Mouse (Mus musculus) kidney, embryonic 16.5 days (tissue): ENCODE results near the gene Ctbs. TPM values are rescaled to one million over a fixed set of nuclear protein-coding genes. Genes with fewer than 3 reads are reported as not detected.
A peak's percentile ranks its signal among the peaks of the same experiment; 100 is the strongest.

Experiments used
- ATAC-seq: fragments of 200-750 bp; cut with Nextera tagmentation; 2 replicates; pipeline ENCODE4 v1.8.0; 2017; ENCODE audit warnings: moderate TSS enrichment; ENCODE audit not compliant: low FRiP score, low TSS enrichment
- H3K27ac ChIP-seq: fragments of 300-500 bp; sonication (generic); 2 replicates; pipeline ENCODE4 v1.5.1; 2014; ENCODE audit warnings: low read length
- H3K27me3 ChIP-seq: fragments of 300-500 bp; sonication (generic); 2 replicates; pipeline ENCODE4 v1.6.1; 2014; ENCODE audit warnings: low read length, control low read depth, mixed read lengths; ENCODE audit not compliant: insufficient read depth
- H3K36me3 ChIP-seq: fragments of 300-500 bp; sonication (generic); 2 replicates; pipeline ENCODE4 v1.6.1; 2014; ENCODE audit warnings: low read length, control low read depth, mixed read lengths; ENCODE audit not compliant: insufficient read depth
- H3K4me1 ChIP-seq: fragments of 300-500 bp; sonication (generic); 2 replicates; pipeline ENCODE4 v1.6.1; 2014; ENCODE audit warnings: low read length, control low read depth, mixed read lengths; ENCODE audit not compliant: insufficient read depth
- H3K4me2 ChIP-seq: fragments of 300-500 bp; sonication (generic); replicated peaks from 2 replicates; pipeline ENCODE4 v1.6.1; 2014; ENCODE audit warnings: low read depth, low read length
- H3K4me3 ChIP-seq: fragments of 300-500 bp; sonication (generic); 2 replicates; pipeline ENCODE4 v1.5.1; 2014; ENCODE audit warnings: mild to moderate bottlenecking, low read length
- H3K9ac ChIP-seq: fragments of 300-500 bp; sonication (generic); replicated peaks from 2 replicates; pipeline ENCODE4 v1.6.1; 2014; ENCODE audit warnings: low read length
- H3K9me3 ChIP-seq: fragments of 300-500 bp; sonication (generic); 2 replicates; pipeline ENCODE4 v1.6.1; 2016; ENCODE audit warnings: low read length, control low read depth
- WGBS: fragments of 180-500 bp; shearing (Covaris S2); extraction: QIAGEN DNeasy Blood & Tissue Kit; methylation state at CpG from one replicate; pipeline ENCODE4 v1.1.7; 2014; 5-methylcytosine and 5-hydroxymethylcytosine counted together
- polyA plus RNA-seq: library from polyadenylated mRNA; unstranded; fragments of >200 nt; fragmentation: Nextera tagmentation; extraction: Ambion mirVana; gene quantifications from 2 replicates; pipeline ENCODE4 v1.2.1, GENCODE M21; 2015

Ctbs gene
- polyA plus RNA-seq, 1 experiment from 2014 or later = 17.4 TPM

- Histone ChIP-seq H3K4me2 (no peak overlapping the region), H3K4me3 (no peak overlapping the region)
- WGBS = 89% methylated on average over 2 of the region's 2 CpGs
Observed at GRCm38 (mm10) chr3:146469226-146469625, 19.6 kb downstream of the Ctbs start.

GRCm38 (mm10) chr3:146472657-146473056, 23.1 kb downstream of the Ctbs start:
- H3K27me3 ChIP-seq = no peaks in the 10 kb centered on the region
- H3K9ac ChIP-seq = no peak overlapping the region
- no peak for ATAC-seq
- H3K9me3 ChIP-seq = no peaks in the 10 kb centered on the region
- no peak overlapping the region for H3K4me2 ChIP-seq
- no peaks in the 10 kb centered on the region for H3K4me1 ChIP-seq
- no peak overlapping the region for H3K4me3 ChIP-seq
- WGBS = 79% methylated on average over 4 of the region's 4 CpGs
- H3K27ac ChIP-seq = no peak overlapping the region
- H3K36me3 ChIP-seq = no peaks in the 10 kb centered on the region

More at GRCm38 (mm10) chr3:146469226-146469625, 19.6 kb downstream of the Ctbs start:
- H3K9ac ChIP-seq = no peak overlapping the region
- H3K27ac ChIP-seq = no peak overlapping the region
- no peaks in the 10 kb centered on the region for H3K4me1 ChIP-seq
- no peaks in the 10 kb centered on the region for H3K36me3 ChIP-seq
- H3K9me3 ChIP-seq = no peaks in the 10 kb centered on the region
- H3K27me3 ChIP-seq = no peaks in the 10 kb centered on the region
- no peak for ATAC-seq

- no peaks in the 10 kb centered on the region for H3K36me3 ChIP-seq
- H3K27ac ChIP-seq = no peak overlapping the region
- no peak overlapping the region for H3K9ac ChIP-seq
- H3K9me3 ChIP-seq = no peaks in the 10 kb centered on the region
- H3K4me1 ChIP-seq = no peaks in the 10 kb centered on the region
- no peak overlapping the region for H3K4me2 ChIP-seq
- no peak for ATAC-seq
- no peak overlapping the region for H3K4me3 ChIP-seq
- no peaks in the 10 kb centered on the region for H3K27me3 ChIP-seq
Observed at GRCm38 (mm10) chr3:146473741-146474140, 24.1 kb downstream of the Ctbs start.

GRCm38 (mm10) chr3:146474428-146474827, 24.8 kb downstream of the Ctbs start:
- no peak overlapping the region for H3K4me2 ChIP-seq
- WGBS = 77% methylated on average over 3 of the region's 3 CpGs
- no peak overlapping the region for H3K4me3 ChIP-seq
- H3K27ac ChIP-seq = no peak overlapping the region
- no peaks in the 10 kb centered on the region for H3K9me3 ChIP-seq
- no peak for ATAC-seq
- no peaks in the 10 kb centered on the region for H3K36me3 ChIP-seq
- H3K4me1 ChIP-seq = no peaks in the 10 kb centered on the region
- no peak overlapping the region for H3K9ac ChIP-seq
- H3K27me3 ChIP-seq = no peaks in the 10 kb centered on the region

GRCm38 (mm10) chr3:146482044-146482443, 32.4 kb downstream of the Ctbs start:
- ATAC-seq = no peak
- Histone ChIP-seq H3K4me2 (no peak overlapping the region), H3K27ac (no peak overlapping the region), H3K27me3 (no peaks in the 10 kb centered on the region), H3K9me3 (no peaks in the 10 kb centered on the region), H3K4me3 (no peak overlapping the region), H3K4me1 (no peaks in the 10 kb centered on the region), H3K36me3 (peaks cover 3% of the 10 kb centered on the region; the same call in 1 of the 2 replicates), H3K9ac (no peak overlapping the region)
- 61% methylated on average over 2 of the region's 2 CpGs for WGBS

- Histone ChIP-seq H3K4me3 (no peak overlapping the region), H3K9ac (no peak overlapping the region), H3K9me3 (no peaks in the 10 kb centered on the region), H3K27ac (no peak overlapping the region), H3K27me3 (no peaks in the 10 kb centered on the region), H3K36me3 (peaks cover 3% of the 10 kb centered on the region; the same call in 1 of the 2 replicates), H3K4me2 (no peak overlapping the region), H3K4me1 (no peaks in the 10 kb centered on the region)
- WGBS = 81% methylated on average over 4 of the region's 4 CpGs
- ATAC-seq = no peak
Observed at GRCm38 (mm10) chr3:146486464-146486863, 36.9 kb downstream of the Ctbs start.

- Histone ChIP-seq H3K4me3 (no peak overlapping the region), H3K36me3 (no peaks in the 10 kb centered on the region), H3K9me3 (no peaks in the 10 kb centered on the region), H3K9ac (no peak overlapping the region), H3K4me1 (peaks cover 3% of the 10 kb centered on the region; the same call in 1 of the 2 replicates), H3K27ac (no peak overlapping the region), H3K4me2 (no peak overlapping the region), H3K27me3 (no peaks in the 10 kb centered on the region)
- WGBS = 67% methylated on average over 8 of the region's 8 CpGs
- ATAC-seq = no peak
Observed at GRCm38 (mm10) chr3:146494941-146495340, 45.3 kb downstream of the Ctbs start.

GRCm38 (mm10) chr3:146498989-146499388, 49.4 kb downstream of the Ctbs start:
- H3K4me3 ChIP-seq = peak overlapping the region; percentile 95
- H3K27me3 ChIP-seq = no peaks in the 10 kb centered on the region
- H3K36me3 ChIP-seq = peaks cover 8% of the 10 kb centered on the region
- H3K27ac ChIP-seq = peak overlapping the region; percentile 95
- no peaks in the 10 kb centered on the region for H3K9me3 ChIP-seq
- 2% methylated on average over 13 of the region's 13 CpGs for WGBS
- H3K4me2 ChIP-seq = peak overlapping the region; percentile 57
- H3K4me1 ChIP-seq = peaks cover 27% of the 10 kb centered on the region
- ATAC-seq = no peak
- H3K9ac ChIP-seq = peak overlapping the region; percentile 98

- H3K9me3 ChIP-seq = no peaks in the 10 kb centered on the region
- H3K4me1 ChIP-seq = peaks cover 27% of the 10 kb centered on the region
- no peaks in the 10 kb centered on the region for H3K27me3 ChIP-seq
- H3K4me3 ChIP-seq = peak within 1 kb of the TSS; percentile 95
- ATAC-seq = peak; percentile 96
- WGBS = 0% methylated on average over 47 of the region's 88 CpGs
- peak within 1 kb of the TSS; percentile 97 for H3K27ac ChIP-seq
- peaks cover 8% of the 10 kb centered on the region for H3K36me3 ChIP-seq
- peak within 1 kb of the TSS; percentile 84 for H3K4me2 ChIP-seq
- H3K9ac ChIP-seq = peak within 1 kb of the TSS; percentile 98
Observed at GRCm38 (mm10) chr3:146499431-146500002, 49.9 kb downstream of the Ctbs start, which contains the start of the genes Spata1 and Gng5. Gene Spata1, minus strand, starts transcription at chr3:146499753. Gene Gng5, plus strand, starts transcription at chr3:146499807.

GRCm38 (mm10) chr3:146500003-146500809, 50.6 kb downstream of the Ctbs start:
- under 1% methylated on average over 57 of the region's 57 CpGs for WGBS
- Histone ChIP-seq H3K4me1 (peaks cover 27% of the 10 kb centered on the region), H3K36me3 (peaks cover 10% of the 10 kb centered on the region), H3K4me3 (peak overlapping the region; percentile 95), H3K27ac (peak overlapping the region; percentile 97), H3K9ac (peak overlapping the region; percentile 98), H3K9me3 (no peaks in the 10 kb centered on the region), H3K27me3 (no peaks in the 10 kb centered on the region), H3K4me2 (peak overlapping the region; percentile 84)
- ATAC-seq = peak; percentile 84
